Mouse (Mus musculus): ENCODE data around the gene Gse1. TPM values are rescaled to one million over a fixed set of nuclear protein-coding genes. Genes with fewer than 3 reads are reported as not detected.
A peak's percentile ranks its signal among the peaks of the same experiment; 100 is the strongest.

Gene Gse1
- total RNA-seq, 4 experiments from 2014 or later = 114 to 136 (median 127) TPM

DNA sequence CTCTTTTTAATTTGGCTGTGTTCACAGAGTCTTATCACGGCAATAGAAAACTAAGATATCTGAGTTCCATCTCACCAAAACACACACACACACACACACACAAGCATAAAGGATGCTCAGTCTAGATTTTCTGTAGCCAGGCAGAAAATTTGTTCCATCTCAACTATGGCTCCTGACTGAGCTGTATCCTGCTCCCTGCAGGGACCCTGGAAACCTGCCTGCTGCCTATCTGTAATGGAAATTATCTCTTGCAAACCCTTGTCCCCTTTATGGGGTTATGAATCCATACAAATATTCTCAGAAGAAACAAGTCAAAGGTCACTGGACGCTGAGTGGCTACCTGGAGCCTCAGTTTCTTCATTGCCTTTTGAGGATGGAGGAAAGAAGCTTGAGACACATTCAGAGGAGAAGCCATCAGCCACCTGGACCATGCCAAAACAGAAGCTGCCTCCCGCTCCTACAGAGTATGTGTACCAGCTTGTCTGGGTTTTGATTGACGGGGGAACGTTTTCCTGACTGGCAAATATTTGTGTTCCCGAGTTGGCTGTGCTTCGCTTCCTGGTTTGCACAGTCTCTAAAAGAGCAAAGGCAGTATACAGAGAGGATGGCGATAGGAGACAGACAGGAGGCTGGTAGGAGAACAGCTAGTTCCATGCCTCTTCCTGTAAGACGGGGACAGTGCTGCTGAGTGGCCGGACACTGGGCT is 363.5 kb downstream of the Gse1 start:
- peak in 1 of 2 experiments; percentile 58 for DNase-seq (ENCODE audit: low spot score in 2 of 2)

DNA sequence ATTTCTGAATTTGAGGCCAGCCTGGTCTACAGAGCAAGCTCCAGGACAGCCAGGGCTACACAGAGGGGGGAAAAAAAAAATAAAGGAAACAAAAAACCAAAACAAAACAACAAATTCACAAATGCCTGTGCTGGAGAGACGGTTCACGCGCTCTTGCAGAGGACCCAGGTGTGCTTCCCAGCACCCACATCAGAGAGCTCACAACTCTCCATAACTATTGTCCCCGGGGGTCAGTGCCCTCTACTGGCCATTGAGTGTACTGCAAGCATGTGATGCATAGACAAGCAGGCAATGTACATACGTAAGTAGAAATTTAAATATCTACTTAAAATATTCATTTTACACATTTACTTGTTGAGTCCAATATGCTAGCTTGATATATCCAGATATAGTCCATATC is 366.3 kb downstream of the Gse1 start:
- DNase-seq (ENCODE audit: low spot score in 2 of 2) = no peak

DNA sequence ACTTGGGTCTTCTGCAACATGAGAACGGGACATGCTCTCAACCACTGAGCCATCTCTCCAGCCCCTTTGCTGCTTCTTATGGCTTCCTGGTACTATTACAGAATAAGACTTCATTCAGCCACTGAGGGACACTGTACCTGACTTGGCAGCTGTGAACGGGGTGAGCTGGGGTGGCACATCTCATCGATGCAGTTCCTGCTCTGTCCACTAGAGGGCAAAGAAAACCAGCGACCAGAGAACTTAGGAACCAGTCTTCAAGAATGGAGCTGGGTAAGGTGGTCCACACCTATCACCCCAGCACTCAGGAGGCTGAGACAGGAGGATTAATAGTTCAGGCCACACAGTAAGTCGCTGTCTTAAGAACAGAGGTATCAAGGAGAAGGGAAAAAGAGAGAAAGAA is 367.7 kb downstream of the Gse1 start:
- DNase-seq (ENCODE audit: low spot score in 2 of 2) = no peak

DNA sequence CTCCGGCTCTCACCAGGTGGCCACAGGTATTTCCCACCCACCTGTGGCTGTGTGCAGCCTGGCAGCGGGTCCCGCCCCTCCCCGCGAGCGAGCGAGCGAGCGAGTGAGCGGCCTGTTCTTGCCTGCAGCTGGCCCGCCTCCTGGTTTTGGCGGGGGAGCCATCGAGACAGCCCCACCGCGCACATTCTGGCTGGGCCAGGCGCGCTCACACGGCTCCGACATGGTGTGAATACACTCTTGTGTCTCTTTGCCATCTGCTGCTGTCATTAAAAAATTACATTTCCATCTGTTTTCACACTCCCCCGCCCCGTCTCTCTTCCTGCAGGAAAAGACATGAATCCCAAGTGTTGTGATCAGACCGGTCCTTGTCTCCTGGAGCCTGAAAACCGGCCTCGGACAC is 370.3 kb downstream of the Gse1 start:
- peak; percentile 90 to 92 for DNase-seq (ENCODE audit: low spot score in 2 of 2)

DNA sequence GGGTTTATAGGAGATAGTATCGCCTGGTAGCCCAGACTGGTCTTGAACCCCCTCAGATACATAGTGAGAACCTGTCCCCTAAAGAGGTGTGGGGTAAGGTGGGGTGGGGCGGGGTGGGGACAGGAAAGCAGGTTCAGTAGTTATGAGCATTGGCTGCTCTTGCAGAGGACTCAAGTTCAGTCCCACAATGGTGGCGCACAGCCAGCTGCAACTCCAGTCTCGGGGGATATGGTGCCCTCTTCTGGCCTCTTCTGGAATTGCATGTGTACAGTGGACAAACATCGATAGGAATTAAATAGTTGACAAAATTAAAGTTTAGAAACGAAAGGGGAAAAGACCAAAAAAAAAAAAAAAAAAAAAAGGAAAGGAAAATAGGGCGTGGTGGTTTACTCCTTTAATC is 371.2 kb downstream of the Gse1 start:
- peak; percentile 65 to 85 for DNase-seq (ENCODE audit: low spot score in 2 of 2)

DNA sequence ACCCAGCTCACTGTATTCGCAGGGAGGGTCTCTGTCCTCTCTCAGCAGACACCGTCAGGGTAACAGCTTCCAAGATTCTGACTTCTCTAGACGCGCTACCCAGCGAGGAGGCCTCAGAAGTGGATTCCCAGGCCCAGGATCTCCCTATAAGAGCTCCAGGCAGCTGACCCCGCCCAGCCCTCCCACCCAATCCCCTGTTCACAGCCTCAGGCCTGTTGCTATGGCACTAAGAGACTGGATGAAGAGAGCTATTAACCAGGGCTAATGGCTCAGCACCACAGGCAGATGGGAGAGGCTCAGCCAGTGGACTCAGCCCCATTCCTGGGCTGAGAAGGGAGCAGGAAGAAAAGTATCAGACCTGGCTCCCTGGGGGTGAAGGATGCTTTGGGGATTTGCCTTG is 374.4 kb downstream of the Gse1 start:
- no peak for DNase-seq (ENCODE audit: low spot score in 2 of 2)

DNA sequence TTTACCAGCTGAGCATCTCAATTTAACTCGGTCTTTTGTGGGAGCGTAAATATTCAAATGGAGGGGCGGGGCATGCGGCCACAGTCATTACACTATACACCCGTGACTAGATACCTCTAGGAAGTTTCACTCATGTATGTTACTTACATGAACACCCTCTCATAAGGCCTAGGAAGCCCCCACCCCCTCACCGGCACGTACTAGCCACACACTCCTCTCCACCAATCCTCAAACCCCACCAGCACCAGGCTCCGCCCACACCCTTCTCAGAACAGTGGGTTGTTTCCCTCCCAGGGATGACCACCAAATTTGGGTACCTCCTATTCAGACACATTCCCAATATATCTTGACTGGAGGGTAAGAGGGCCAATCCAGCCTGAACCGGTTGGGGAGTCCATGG is 379.2 kb downstream of the Gse1 start:
- no peak for DNase-seq (ENCODE audit: low spot score in 2 of 2)

DNA sequence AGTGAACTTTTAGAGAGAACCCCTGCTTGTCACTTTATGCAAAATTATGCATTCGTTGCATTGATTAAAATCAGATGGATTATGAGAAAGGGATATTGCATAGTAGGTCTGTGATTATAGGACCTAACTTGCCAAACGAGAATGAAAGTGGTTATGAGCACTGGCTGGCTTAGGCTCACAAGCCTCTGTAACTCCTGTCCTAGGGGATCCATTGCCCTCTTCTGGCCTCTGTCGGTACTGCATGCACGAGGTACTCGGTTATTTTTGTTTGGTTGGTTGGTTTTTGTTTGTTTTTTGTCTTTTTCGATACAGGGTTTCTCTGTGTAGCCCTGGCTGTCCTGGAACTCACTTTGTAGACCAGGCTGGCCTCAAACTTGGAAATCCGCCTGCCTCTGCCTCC is 379.6 kb downstream of the Gse1 start:
- DNase-seq (ENCODE audit: low spot score in 2 of 2) = peak; percentile 63 to 87

DNA sequence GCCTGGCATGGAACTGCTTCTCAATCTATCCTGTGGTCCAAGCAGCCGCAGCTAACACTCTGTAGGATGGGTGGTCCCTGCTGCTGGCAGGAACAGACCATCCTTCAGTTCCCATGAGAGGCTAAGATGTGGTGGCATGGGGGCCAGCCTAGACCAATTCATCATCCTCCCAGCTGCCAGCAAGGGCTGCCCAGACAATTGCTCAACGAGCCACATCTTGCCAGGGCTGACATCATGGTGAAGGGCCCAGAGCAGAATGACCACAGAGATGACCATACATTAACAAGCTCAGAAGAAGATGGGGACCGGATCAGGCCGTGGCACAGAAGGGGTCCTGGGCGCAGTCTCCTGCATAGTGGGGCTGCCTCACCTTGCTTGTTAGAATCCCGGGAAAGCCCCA is 382.6 kb downstream of the Gse1 start:
- no peak for DNase-seq (ENCODE audit: low spot score in 2 of 2)

DNA sequence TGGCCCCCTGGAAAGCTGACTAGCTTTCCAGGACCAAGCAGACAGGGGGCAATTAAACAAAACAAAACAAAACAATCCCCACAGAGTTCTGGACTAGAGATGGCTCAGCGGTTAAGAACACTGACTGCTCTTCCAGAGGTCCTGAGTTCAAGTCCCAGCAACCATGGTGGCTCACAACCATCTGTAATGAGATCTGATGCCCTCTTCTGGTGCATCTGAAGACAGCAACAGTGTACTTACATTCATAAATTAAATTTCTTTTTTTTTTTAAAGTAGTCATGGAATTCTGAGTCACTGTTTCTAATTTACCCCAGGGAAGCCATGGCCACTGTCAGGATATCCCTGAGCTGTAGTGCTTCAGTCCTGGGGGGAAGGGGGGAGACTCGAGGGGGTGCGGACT is 386.2 kb downstream of the Gse1 start:
- DNase-seq (ENCODE audit: low spot score in 2 of 2) = no peak

DNA sequence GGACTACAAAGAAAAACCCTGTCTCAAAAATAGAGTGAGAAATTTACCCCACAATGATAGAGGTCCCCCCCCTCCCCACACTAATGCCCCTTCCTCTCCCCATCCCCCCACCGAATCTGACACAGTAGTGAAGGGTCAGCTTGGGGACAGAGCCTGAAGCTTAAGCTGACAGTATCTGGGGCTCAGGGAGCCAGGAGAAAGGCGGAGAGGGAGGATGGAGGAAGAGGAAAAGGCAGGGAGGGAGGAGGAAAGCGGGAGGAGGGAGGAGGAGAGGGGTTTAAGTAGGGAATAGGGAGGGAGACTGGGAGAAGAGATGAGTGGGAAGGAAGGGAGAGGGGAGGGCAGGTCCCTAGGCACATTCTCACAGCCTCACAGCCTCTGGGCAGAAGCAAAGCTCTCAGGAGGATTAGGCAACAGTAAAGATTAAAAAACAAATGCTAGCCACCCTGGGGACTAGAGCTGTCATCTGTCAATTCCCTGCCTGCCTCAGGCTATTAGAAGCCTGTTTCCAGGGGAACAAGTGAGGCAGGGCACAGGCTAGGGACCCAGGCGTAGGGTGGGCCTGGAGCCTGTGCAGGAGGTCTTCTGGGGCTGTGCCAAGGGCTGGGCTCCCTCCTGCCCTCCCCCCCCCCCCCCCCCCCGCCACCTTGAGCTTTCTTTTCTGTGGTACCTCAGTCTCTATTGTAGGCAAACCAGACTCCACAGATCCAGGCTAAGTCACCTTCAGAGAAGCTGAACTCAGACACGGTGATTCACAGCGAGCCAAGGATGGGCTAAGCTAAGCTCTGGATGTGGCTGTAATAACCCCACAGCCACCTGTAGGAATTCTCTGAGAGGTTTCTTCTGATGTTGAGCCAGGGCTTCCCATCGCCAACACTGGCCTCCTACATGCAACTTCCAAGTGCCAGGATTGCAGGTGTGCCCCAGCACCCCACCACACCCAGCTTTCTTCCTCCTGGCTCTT is 388.7 kb downstream of the Gse1 start:
- no peak for DNase-seq (ENCODE audit: low spot score in 2 of 2)

DNA sequence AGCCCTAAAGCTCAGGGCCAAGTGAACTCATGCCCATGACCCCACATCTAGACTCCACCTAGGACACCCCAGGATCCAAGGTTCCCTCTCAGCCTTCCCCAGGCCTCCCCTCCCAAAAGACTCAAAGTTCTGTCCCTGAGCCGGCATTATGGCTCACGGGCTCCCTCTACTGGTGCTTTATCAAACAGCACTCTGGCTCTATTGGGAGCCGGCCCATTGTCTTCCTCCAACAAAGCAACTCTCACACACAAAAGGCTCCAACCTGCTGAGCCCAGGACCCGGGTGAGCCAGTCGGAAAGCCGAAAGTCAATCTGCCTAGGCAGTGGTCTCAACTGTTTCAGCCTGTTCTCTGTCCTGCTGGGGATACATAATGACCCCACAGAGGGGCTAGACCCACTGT is 389.9 kb downstream of the Gse1 start:
- peak; percentile 63 to 80 for DNase-seq (ENCODE audit: low spot score in 2 of 2)

DNA sequence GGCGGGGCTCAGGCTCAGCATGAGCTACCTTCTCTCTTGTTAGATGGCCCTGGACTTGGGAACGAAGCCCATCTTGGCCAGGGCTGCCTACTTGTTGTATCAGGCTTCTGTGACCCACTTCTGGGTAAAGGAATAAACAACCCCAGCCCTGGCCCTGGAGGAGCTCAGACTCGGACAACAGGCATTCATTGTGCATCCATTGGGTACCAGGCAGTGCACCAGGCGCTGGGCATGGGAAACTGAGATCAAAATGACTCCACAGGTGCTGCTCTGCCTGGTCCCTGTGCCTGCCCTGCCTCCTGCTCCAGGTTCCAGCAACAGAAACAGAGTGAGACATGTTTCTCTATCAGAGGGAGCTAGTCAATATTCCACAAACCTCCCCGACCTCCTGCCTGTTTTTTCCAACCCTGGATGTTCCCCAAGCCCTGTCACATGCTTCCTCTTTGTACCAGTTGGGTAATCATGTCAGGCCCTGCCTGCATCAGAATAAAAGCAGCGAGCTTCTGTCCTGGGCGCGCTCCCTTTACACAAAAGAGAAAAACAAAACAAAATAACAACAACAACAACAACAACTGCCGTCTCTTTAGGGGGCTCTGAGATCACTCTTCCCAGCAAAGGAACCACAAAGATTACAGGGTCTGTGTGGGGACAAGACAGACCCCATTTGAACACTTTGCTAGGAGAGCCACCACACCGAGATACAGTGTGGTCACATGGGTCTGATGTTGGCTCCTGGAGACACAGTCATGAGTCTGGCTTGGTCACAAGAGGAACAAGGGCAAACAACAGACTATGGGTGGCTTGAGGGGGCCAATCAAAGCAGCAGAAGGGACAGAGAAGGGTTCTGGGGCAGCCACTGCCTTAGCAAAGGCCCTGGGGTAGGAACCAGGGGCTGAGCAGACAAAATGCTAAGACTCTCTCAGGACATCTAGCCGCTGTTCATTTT is 391.3 kb downstream of the Gse1 start:
- peak; percentile 70 to 75 for DNase-seq (ENCODE audit: low spot score in 2 of 2)

DNA sequence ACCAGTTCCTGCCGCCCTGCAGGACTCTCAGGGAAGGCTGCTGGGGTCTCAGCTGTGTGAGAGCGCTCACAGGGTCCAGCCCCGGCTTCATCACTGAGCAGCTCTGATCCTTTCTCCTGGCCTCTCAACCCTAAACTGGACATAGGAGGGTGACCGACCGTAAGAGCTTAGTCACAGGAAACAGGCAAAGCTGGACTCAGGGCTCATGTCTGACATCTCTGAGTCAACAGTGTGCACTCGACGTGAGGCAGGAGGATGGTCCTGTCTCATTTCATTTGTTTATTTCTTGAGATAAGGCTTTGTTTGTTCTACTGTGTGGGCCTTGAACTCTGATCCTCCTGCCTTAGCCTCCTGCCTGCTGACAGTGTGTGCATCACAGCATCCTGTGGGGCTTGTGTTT is 392.2 kb downstream of the Gse1 start:
- no peak for DNase-seq (ENCODE audit: low spot score in 2 of 2)

DNA sequence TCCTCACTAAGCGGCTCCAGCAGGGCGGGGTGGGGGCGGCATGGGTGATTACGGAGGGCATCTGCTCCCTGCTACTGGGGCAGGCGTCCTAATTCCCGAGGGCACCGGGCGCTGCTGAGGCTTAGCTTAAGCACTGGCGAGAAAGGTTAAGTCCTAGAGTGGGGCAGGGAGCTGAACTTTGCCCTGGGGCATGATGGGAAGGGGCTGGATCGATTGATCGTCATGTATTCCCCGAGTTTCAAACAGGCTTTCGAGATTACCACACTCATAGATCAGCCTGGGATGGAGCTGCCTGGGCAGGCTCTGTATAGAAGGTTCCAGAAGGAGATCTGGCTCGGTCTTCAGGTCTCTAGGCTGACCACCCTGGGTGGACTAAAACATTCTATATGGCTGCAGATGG is 393.9 kb downstream of the Gse1 start:
- no peak for DNase-seq (ENCODE audit: low spot score in 2 of 2)

DNA sequence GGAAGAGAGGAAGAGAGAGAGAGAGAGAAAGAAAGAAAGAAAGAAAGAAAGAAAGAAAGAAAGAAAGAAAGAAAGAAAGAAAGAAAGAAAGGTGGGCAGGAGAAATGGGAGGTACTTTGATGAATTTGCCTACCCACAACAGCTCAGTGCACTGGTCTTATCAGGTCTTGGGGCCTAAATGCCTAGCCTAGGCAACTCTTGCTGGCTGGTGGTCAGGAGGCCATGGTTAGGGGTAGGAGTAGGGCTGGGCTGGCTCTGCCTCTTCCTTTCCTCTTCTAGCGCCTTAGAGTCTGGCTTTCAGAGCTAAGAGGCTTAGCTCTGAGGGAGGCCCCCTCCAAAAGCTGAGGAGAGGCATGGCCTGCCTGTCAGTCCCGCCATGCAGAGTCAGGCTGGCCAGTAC is 395.4 kb downstream of the Gse1 start:
- DNase-seq (ENCODE audit: low spot score in 2 of 2) = no peak

DNA sequence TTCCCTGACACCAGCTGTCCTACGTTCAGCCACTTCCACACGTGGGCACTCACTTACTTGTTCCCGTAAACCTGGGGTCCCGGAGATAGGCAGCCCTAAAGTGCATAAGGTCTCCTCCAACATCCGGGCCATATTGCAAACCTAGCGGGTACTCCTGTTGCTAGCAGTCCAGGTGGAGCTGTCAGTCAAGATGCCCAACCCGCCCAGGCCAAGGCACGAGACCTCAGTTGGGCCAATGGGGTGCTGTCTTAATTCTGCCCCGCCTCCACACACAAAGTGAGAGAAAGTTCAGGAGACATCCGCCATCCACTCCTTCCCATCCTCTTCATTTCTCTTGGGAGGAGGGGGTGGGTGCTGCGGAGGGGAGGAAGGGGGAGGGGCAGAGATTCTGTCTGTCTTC is 398.2 kb downstream of the Gse1 start:
- DNase-seq (ENCODE audit: low spot score in 2 of 2) = no peak

DNA sequence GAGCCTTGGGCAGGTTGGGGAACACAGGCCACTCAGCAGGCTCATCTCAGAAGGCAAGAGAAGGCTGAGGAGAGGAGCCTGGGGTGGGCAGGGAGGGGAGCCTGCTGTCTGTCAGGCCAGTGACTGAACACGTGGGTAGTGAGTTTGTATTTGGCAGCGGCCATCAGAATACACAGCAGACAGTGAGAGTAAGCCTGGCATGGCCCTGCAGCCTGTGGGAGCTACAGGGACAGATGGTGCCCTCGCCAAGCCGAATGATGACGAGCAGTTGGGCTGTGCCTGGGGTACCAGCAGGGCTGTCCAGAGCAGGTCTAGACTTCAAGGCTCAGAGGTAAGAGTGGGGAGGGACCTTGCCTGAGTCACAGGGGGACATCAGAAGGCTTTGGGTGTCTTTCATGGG is 399.0 kb downstream of the Gse1 start:
- DNase-seq (ENCODE audit: low spot score in 2 of 2) = peak; percentile 67 to 69

DNA sequence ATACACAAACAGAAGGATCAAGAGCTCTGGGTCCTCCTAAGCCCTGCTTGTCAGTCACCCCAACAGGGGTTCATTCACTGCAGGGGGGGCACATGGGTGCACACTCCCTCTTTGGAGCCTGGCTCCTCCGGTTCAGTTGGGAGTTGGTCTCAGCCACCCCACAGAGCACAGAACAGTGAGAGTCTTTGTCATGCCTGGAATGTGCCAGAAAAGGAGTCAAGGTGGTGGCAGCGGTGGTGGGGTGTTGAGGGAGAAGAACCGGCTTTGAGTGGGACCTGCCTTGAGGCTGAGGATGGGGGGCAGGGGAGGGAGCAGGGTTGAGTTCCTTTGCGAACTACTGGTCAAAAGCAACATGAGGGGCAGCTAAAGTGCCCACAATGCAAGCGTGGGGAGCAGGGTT is 401.8 kb downstream of the Gse1 start:
- DNase-seq (ENCODE audit: low spot score in 2 of 2) = no peak

DNA sequence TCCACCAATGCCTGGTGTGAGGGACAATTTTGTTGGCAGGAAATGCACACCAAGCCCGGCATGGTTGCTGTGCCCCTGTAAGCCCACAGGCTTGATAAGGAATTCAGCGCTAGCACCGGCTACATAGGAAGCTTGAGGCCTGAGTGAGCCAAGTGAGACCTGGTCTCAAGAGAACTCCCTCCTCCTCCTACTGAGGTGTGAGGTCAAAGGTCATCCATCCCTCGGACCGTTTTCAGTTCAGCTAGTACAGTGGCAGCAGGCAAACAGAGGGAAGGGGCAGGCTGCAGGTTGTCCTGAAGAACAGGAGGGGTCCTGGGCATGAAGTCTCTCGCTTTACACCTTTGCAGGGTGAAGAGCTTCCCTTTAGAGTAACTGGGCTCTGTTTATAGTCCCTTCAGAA is 402.6 kb downstream of the Gse1 start:
- DNase-seq (ENCODE audit: low spot score in 2 of 2) = no peak
